Mouse (Mus musculus): ENCODE measurements around the gene 1110017D15Rik. TPM values are rescaled to one million over a fixed set of nuclear protein-coding genes. Genes with fewer than 3 reads are reported as not detected.
A peak's percentile ranks its signal among the peaks of the same experiment; 100 is the strongest.
"Not testable (repeated sequence)": the region's sequence is repeated elsewhere in the genome, so short reads cannot be mapped to it uniquely, and the experiment has no call there.

1110017D15Rik gene
- total RNA-seq, 2 experiments from 2014 or later, result 1.3 TPM; not detected in 1

GRCm38 (mm10) chr4:41479456-41479804, 37.7 kb downstream of the 1110017D15Rik start:
- peak in 1 of 2 experiments; percentile 18 for DNase-seq

GRCm38 (mm10) chr4:41478751-41479455, 38.2 kb downstream of the 1110017D15Rik start:
- DNase-seq, result no peak

DNA sequence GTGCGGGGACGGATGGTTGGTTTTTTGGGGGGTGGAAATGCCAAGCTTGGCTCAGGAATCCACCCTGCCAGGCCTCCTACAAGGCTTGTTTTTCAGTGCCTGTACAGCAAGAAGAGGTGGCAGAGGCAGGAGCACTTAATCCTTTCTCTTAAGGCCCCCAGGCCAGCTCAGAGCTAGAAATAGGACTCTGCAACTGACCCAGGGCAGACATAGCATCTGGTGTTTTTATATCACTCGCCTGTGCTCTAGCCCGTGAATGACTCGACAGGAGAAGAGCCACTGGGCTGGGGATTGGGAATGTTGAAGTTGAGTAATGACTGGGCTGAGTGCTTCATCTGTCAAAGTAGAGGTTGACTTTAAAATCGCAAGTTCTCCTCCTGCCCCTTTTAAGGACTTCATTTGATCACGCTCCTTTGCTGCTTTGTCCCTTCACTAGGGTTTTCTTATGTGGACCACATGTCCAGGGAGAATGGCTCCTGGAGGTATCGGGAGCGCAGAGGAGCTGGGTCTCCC, 39.4 kb downstream of the 1110017D15Rik start:
- no peak for DNase-seq

DNA sequence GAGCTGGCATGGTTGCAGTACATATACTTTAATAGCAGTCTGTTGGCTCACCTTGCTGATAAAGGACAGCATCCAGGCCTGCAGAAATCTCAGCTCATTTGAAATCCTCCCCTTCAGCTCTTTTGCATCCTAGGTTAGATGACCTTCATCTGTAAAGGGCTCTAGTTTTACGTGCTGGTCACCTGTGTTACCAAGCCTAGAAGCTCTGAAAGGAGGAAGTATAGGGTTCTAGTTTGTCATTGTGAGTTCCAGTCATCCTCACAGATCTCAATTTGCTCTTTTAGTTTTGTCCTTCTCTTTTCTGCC, 45.8 kb downstream of the 1110017D15Rik start:
- no peak for DNase-seq

- DNase-seq, result no peak
Observed at GRCm38 (mm10) chr4:41470684-41471383, 46.3 kb downstream of the 1110017D15Rik start.

DNA sequence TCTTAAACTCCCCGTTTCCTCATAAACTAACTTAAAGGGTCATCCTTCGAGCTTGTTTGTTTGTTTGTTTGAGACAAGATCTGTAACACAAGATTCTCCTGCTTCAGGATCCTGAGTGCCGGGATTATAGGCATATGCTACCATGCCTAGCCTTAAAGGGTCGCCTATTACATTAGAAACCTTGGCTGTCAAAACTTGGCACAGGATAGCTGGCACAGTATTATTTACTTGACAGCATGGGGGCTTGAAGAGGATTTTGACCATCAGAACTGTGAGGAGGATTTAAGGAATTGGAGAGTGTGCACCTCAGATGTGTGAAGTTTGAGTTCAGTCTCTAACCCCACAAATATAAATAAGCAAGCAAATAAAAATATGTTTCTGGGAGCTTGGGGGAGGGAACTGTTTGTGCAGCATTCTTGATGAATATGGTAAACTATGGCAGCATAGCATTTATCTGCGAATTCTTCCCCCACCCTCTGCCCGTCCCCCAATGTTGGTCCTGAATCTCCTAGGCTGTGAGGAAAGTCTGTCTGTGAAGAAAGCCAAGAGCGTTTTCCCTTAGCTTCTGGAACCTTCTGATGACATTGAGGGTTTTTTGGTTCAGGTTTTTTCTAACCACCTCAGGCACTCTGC, 47.0 kb downstream of the 1110017D15Rik start:
- no peak for DNase-seq

DNA sequence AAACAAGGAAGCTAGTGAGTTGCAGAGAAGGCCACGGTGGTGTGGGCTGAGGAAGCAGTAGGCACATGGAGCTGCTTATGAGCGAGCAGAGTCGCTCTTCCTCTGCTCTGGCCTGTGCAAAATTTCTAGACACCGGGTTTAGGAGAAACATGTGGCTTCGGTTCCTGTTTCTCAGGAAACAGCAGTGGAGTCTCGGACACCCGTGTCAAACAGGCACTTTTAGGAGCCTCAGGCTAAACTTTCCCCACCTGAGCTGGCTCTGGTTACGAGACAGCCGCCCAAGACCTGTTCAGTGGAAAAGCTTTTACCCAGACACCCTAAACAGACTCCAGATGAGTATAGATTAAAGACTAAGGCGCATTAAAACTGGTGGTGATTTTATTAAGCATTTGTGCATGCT, 47.9 kb downstream of the 1110017D15Rik start:
- DNase-seq, result no peak

GRCm38 (mm10) chr4:41468396-41469080, 48.6 kb downstream of the 1110017D15Rik start:
- peak; percentile 58 to 72 for DNase-seq

DNA sequence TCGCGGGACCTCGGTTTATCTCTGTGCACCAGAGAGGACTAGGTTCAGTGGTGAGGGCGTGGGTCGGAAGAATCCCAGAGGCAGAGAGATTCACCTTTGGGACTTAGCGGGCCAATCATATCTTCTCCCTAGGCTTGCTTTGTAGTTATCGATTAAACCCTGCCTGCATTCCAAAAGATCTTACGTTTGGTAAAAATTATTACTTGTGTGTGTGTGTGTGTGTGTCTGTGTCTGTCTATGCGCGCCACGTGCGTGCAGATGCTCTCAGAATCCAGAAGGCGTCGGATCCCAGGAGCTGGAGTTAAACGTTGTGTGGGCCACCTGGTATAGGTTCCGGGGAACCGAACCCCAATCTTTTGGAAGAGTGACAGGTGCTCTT, 51.9 kb downstream of the 1110017D15Rik start:
- DNase-seq, result no peak

GRCm38 (mm10) chr4:41464345-41465286, 52.5 kb downstream of the 1110017D15Rik start, which contains the start of the genes Kif24 and Nudt2:
Gene Kif24 (minus strand): TSS chr4:41464887.
Gene Nudt2 (plus strand): TSS chr4:41465151.
- peak; percentile 97 to 98 for DNase-seq

DNA sequence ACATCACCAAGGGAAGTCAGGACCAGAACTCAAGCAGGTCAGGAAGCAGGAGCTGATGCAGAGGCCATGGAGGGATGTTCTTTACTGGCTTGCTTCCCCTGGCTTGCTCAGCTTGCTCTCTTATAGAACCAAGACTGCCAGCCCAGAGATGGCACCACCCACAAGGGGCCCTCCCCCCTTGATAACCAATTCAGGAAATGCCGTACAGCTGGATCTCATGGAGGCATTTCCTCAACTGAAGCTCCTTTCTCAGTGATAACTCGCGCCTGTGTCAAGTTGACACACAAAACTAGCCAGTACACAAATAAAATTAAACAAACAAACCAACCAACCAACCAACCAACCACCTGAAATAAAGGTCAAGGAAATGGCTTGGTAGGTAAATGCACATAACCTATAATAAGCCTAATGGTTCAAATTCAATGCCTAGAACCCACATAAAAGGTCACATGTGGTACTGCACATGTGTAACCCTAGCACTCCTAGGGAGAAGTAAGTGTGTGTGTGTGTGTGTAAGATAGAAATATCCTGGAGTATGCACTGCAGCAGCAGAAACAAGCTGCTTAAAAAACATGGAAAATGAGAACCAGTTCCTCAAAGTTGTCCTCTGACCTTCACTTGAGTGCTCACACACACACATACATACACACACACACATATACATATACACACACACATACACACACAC, 53.9 kb downstream of the 1110017D15Rik start:
- DNase-seq, result not testable (repeated sequence)

- DNase-seq, result no peak
Observed at GRCm38 (mm10) chr4:41460690-41461089, 56.4 kb downstream of the 1110017D15Rik start.

Other genes starting within 250 kb of the 1110017D15Rik start
- 10 to 100 TPM; 32.8 to 43.9 TPM for gene Ubap2, start 242.2 kb downstream of the 1110017D15Rik start, total RNA-seq (2021)
- 10 to 100 TPM; 53.3 to 60.1 TPM for gene Dcaf12, start 202.4 kb downstream of the 1110017D15Rik start, total RNA-seq (2021)
- 10 to 100 TPM; 46.1 to 46.7 TPM for gene Ubap1, start 168.3 kb downstream of the 1110017D15Rik start, total RNA-seq (2021)
- 1 to 10 TPM; 1.4 to 2.1 TPM for gene Kif24, start 52.4 kb downstream of the 1110017D15Rik start, total RNA-seq (2021)
- gene Nudt2, start 52.2 kb downstream of the 1110017D15Rik start, total RNA-seq (2021), result 10 to 100 TPM; 22.9 to 37.8 TPM
- 10 to 100 TPM in 1 of 2 experiments, 1 to 10 TPM in 1; 8.4 to 14.8 TPM for gene AI464131, start 14.3 kb downstream of the 1110017D15Rik start, total RNA-seq (2021)
- gene Fam219a, start 52.2 kb upstream of the 1110017D15Rik start, total RNA-seq (2021), result 10 to 100 TPM; 14.7 to 20.5 TPM
- gene Dnaic1, start 52.4 kb upstream of the 1110017D15Rik start, total RNA-seq (2021), result not detected
- 1 to 10 TPM; 2.8 to 3.5 TPM for gene Enho, start 123.0 kb upstream of the 1110017D15Rik start, total RNA-seq (2021)
- gene Cntfr, start 179.8 kb upstream of the 1110017D15Rik start, total RNA-seq (2021), result 10 to 100 TPM; 39.3 to 40.3 TPM
- gene Il11ra1, start 182.7 kb upstream of the 1110017D15Rik start, total RNA-seq (2021), result 10 to 100 TPM; 79.1 to 85.0 TPM
- 10 to 100 TPM; 39.2 to 42.6 TPM for gene Rpp25l, start 196.2 kb upstream of the 1110017D15Rik start, total RNA-seq (2021)
- 100 to 1,000 TPM; 103 to 123 TPM for gene Dctn3, start 205.8 kb upstream of the 1110017D15Rik start, total RNA-seq (2021)
- gene Arid3c, start 213.8 kb upstream of the 1110017D15Rik start, total RNA-seq (2021), result not detected
- 10 to 100 TPM; 32.1 to 45.6 TPM for gene Galt, start 237.9 kb upstream of the 1110017D15Rik start, total RNA-seq (2021)
- gene Sigmar1, start 238.8 kb upstream of the 1110017D15Rik start, total RNA-seq (2021), result 10 to 100 TPM; 77.4 to 80.1 TPM

Measured in adrenal gland, postnatal 36 days (tissue).